Mouse (Mus musculus): ENCODE measurements at regions not wholly inside any gene's neighbourhood (a gene's known extent, or its start where the extent isn't known, plus 50 kb on each side); places are given as distances from the start of the nearest gene placed in this dataset.

DNA sequence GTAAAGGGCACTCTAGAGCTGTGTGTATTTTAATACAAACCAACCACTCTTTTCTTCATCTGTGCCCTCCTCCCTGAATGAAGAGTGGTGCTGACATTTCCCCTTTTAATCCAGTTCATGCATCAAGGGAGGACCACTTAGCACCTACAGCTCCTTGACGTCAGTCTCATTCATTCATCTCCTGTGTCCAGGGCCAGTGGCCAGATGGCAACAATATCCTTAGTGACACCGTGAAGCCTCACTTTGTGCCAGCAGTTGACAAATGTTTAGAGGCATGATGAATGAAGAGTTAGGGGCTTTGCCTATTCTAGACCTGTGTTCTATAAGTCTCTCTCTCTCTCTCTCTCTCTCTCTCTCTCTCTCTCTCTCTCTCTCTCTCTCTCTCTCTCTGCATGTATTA is 1441.1 kb upstream of the Gm6569 start:
- TF ChIP-seq CTCF (IDR thresholded peaks at IDR 0.05; ENCODE audit: control insufficient read depth, insufficient read depth, low read length) = no peak
- no peak for TF ChIP-seq POLR2A (IDR thresholded peaks at IDR 0.05; ENCODE audit: borderline replicate concordance, control insufficient read depth, low read depth, low read length)

Data from bone marrow, adult 2 months (tissue).